Mouse (Mus musculus): ENCODE measurements at regions not wholly inside any gene's neighbourhood (a gene's known extent, or its start where the extent isn't known, plus 50 kb on each side); places are given as distances from the start of the nearest gene placed in this dataset.
A peak's percentile ranks its signal among the peaks of the same experiment; 100 is the strongest.

DNA sequence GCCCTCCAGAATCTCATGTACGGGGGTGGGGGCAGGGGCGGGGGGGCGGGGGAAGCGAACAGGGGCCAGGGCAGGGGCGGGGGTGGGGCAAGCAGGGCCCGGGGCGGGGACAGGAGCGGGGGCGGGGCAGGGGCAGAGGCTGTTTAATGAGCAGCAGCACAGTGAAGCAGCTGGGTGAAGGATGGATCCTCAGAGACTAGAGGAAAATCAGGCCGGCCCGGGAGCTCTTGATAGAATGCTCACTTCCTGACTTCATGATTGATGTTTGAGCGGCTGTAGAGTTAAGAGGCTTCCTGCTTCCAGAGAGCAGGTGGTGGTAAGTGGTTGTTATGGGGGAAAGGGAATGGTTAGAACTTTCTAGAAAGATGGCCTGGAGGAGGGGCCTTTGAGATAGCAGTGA is 347.5 kb upstream of the Kcnab2 start:
- no peak for DNase-seq

GRCm38 (mm10) chr4:152816139-152816757 is 338.6 kb upstream of the Kcnab2 start:
- no peak for DNase-seq

GRCm38 (mm10) chr4:152806611-152807010 is 328.9 kb upstream of the Kcnab2 start:
- DNase-seq: no peak

GRCm38 (mm10) chr4:152799392-152799791 is 321.7 kb upstream of the Kcnab2 start:
- no peak for DNase-seq

GRCm38 (mm10) chr4:152788431-152788830 is 310.8 kb upstream of the Kcnab2 start:
- DNase-seq: no peak

DNA sequence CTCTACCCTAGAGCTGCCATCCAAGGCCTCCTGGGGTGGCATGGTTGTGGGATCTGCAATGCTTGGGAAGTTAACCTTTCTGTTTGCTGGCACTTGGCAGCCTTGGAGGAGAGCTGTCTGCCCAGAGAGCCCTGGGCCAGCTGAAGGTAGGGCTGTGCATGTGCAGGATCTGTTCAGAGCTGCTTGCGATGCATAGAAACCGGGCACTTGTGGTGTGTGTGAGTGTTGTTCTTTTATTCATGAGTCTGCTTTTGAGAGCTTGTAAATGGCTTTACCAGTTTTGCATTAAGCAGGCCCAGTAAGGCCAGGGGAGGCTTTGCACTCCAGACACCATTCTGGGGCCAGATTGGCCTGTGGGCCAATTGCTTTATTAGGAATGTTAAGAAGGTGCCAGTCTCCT is 307.3 kb upstream of the Kcnab2 start:
- DNase-seq: no peak

- no peak for DNase-seq
These were observed 301.9 kb upstream of the Kcnab2 start for GRCm38 (mm10) chr4:152779526-152779925.

- no peak for DNase-seq
These were observed 298.1 kb upstream of the Kcnab2 start for GRCm38 (mm10) chr4:152775801-152776200.

DNA sequence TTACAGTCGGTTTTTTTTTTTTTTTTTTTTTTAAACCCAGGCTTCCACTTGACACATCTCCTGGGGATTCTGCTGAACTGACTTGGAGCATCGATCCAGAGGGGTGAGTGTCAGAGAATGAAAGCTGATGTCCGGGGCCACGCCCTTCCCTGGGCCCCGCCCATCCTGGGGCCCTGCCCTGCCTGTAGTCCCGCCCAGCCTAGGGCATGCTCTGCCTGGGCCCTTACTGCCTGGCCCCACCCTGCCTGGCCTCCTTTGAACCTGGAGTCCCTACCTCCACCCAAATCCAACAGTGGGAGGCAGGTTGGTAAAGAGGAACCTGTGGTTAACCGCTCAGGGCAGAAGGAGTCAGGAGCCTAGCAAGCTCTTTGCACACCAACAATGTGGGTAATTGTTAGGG is 293.7 kb upstream of the Kcnab2 start:
- peak; percentile 66 for DNase-seq

DNA sequence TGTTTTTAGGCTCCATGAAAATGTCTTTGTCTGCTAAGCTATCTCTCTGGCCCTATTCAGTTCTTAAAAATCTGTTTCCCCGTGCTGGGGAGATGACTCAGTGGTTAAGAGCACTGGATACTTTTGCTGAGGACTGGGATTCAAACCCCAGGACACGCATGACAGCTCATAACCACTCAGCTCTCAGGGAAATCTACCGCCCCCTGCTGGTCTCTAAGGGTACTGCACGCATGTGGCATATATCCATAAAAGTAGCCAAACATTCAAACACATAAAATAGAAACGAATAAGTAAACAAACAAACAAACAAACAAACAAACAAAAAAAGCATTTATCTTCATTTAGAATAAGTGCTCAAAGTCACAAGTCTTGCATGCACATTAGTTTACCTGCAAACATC is 289.7 kb upstream of the Kcnab2 start:
- peak; percentile 42 for DNase-seq

DNA sequence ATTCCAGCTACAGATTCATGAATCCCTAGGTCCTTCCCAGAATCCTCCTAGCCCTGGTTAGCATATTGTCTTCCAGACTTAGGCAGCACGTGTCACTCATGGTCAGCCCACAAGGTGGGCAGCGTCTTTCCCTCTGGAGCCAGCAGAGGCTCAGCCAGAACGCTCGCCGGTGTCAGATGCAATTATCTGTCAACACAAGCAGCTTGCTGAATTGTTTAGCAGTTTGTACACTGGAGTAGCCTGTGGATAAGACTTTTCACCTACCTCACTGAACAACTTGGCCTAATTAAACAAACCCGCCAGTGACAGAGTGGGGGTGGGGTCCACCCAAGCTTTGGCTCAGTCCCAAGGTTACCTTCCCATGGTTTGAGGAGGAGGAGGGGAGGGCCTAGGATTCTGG is 285.4 kb upstream of the Kcnab2 start:
- no peak for DNase-seq

GRCm38 (mm10) chr4:152762576-152762975 is 284.9 kb upstream of the Kcnab2 start:
- peak; percentile 9 for DNase-seq

DNA sequence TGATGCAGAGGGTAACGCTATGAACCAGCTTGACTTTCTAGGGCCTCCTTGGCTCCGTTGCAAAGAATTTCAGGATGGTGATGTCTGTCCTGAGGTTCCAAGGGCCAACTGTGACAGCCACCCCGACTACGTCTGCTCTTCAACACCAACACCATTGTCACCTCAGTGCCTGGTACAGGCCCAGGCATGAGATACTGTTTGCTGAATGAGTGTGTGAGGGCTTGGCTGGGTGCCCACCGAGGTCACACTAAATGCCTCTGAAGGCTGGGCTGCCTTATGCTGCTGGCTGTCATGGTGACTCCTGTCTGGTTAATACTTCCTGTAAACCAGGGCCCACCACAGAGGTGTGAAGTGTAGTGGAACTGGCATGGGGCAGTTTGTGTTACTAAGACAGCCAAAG is 279.5 kb upstream of the Kcnab2 start:
- DNase-seq: peak; percentile 85

DNA sequence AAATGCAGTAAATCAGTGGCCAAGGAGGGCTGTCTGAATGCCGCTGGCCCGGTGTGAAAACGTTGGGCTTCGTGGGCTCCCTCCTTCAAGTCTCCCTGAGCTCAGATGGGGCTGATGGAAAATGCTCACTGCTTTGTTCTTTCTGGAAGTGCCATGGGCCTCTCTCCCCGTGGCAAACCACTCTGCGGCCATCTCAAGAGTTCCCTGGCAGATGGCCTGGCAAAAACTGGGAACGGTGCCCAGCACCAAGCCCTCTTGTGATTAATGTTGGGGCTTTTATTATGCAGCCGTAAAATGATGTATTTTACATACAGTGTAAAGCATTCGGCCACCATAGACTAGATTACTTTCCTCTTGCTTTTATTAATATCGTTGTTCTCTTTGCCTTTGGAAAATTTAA is 278.9 kb upstream of the Kcnab2 start:
- DNase-seq: peak; percentile 73

GRCm38 (mm10) chr4:152755756-152756155 is 278.1 kb upstream of the Kcnab2 start:
- peak; percentile 75 for DNase-seq

- peak; percentile 82 for DNase-seq
These were observed 266.7 kb upstream of the Kcnab2 start for GRCm38 (mm10) chr4:152744366-152744765.

DNA sequence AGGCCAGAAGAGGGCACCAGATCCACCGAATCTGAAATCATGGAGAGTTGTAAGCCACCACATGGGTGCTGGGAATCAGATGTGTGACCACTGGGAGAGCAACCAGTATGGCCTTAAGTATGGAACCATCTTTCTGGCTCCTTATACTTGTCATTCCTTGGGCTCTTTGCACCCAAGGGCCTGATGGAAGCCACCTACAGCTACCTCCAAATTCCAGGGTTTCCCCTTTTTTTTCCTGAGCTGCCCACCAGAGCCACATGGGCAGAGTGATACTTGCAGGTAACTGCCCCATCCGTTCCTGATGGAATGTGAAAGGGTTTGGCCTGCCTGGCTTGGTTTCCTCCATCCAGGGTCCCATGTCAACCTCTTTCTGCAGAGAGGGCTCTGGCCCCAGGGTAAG is 255.3 kb upstream of the Kcnab2 start:
- DNase-seq: peak; percentile 70

DNA sequence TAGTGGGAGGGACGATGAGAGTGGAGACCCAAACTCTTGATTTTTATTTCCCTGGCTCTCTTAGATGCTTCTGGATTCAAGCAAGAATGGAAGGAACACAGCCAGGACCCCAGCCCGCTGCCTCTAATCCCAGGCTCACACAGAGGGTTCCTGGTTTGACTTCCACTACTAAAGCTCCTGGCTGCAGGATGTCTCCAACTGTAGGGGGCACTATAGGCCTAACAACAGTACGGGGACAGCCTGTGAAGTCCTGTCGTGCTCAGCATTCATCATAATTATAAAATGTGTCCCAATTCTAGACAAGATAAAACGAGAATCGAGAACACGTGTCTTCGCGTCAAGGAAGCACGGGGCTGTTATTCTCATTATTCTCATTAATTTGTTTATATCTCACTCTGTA is 254.3 kb upstream of the Kcnab2 start:
- peak; percentile 83 for DNase-seq

- peak; percentile 67 for DNase-seq
These were observed 253.5 kb upstream of the Kcnab2 start for GRCm38 (mm10) chr4:152731082-152731720.

DNA sequence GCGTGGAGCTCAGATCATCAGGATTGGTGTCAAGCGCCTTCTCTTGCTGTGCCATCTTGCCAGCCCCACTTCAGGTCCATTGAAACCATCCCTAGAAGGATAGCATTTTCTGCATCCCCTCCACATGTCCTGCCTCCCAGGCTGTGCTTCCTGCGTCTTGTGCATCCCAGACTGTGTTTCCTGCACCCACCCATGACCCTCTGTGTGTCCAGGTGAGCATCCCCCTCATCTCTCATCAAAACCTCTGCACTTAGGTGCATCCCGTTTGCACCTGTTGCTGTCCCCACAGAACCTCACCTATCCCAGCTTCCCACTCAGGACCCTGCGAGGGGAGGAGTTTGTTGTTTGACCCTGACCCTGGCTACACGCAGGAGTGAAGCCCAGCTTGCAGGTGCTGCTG is 251.8 kb upstream of the Kcnab2 start:
- peak; percentile 88 for DNase-seq

GRCm38 (mm10) chr4:152725881-152726280 is 248.2 kb upstream of the Kcnab2 start:
- peak; percentile 76 for DNase-seq

DNA sequence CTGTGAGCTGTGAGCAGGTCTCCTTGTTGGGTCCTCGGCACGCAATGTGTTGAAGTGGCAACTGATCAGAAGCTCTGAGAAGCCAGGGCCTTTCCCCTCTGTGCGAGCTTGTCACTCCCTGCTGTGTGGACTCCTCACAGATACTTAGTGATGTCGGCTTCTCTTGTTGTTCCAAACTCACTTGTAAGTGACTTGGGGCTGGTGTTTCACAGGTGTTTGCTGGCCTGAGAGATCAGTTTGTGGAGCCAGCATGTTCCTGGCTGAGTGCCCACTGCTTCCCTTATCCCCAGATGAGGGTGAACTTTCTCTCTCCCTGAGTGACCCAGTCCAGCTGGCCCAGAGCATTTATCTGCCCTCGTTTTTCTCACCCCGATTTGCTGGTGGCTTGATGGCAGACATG is 247.8 kb upstream of the Kcnab2 start:
- peak; percentile 85 for DNase-seq

DNA sequence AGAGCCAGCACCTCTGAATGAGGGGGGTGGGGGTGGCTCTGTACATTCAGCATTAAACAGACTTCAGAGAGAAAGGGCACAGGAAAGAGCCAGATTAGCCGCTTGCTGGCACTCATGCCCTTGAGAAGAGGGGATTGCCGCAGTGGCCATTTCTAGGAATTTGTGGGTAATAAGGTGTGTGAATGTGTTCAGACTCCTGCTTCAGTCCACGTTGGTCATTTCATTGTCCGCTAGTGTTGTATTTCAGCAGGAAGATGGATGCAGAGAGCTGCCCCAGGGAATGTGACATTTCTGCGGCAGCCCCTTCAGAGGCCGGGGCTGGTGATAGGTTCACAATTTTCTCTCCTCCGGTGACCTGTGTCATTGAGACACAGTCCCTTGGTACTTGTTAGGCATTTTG is 247.1 kb upstream of the Kcnab2 start:
- DNase-seq: peak; percentile 71

DNA sequence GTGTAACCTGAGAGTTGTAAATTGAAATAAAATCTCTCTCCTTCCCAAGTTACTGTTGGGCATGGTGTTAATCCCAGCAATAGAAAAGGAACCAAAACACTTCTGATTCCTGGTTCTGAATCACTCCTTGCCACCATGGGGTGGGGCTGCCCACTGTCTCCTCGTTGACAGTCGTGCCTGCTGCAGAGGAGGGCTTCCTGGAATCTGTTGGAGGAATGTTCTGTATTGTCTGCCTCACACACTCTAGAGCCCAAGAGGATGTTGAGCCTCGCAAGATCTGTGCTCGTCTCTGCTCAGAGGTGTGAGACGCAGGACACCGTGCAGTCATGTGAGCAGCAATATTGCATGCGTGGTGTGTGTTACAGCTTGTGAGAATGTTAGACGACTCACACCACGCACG is 246.4 kb upstream of the Kcnab2 start:
- peak; percentile 63 for DNase-seq

GRCm38 (mm10) chr4:152720528-152720927 is 242.9 kb upstream of the Kcnab2 start:
- DNase-seq: no peak
